Mouse (Mus musculus) B cell, adult 2 months (primary cell): ENCODE measurements around the gene Ccdc152.

Source experiments
- DNase-seq, 2 experiments: peaks; one replicate each; pipeline ENCODE4 v3.0.0; 2022

The Ccdc152 gene

DNA sequence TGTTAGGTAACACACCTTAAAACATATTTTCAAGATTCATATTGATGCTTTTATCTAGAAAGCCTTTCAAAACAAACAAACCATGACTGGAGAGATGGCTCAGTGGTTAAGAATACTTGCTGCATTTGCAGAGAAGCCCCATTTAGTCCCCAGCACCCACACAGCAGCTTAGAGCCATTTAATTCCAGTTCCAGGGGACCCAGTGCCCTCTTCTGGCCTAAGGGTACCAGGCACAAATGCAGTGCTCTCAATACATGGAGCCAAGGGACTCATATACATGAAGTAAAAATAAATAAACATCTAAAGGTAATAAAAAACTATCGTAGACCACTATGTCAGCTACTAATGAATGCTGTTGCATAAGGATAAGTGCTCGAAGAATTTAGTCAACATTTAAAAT is 25.9 kb downstream of the Ccdc152 start:
- peak; percentile 15 to 19 for DNase-seq

DNA sequence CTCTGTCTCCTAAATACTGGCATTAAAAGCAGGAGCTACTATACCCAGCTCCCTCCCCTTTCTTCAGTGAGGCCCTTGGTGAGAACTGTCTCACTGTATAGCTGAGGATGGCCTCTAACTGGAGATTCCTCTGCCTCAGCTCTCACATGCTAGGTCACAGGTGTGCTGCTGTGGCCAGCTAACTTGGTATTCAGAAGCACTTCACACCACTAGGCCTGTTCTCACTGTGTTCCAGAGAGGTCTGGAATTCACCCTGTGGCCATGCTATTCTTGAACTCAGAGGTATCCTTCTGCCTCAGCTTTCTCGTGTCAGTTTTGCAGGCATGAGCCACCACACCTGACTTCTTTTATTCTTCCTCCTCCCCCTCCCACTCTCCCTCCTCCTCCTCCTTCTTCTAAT is 30.1 kb downstream of the Ccdc152 start:
- no peak for DNase-seq

DNA sequence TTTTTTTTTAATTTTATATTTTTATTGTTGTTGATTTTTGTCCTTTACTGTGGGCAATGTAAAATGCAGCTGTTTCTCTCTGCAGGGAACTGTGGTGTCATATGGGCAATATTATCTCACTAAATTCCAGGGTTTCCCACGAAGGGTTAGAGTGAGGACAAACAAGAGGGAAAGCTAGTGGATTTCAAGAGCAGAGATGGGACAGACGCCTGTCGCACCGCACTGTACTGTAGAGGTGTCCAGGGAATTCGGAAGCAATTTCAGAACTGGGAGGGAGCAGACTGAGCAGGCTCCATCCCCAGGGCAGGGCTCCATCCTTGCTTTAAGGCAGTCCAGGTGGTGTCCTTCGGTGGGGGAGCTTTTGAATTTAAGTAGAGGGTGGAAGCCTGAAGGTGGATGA is 32.1 kb downstream of the Ccdc152 start:
- peak in 1 of 2 experiments; percentile 7 for DNase-seq

DNA sequence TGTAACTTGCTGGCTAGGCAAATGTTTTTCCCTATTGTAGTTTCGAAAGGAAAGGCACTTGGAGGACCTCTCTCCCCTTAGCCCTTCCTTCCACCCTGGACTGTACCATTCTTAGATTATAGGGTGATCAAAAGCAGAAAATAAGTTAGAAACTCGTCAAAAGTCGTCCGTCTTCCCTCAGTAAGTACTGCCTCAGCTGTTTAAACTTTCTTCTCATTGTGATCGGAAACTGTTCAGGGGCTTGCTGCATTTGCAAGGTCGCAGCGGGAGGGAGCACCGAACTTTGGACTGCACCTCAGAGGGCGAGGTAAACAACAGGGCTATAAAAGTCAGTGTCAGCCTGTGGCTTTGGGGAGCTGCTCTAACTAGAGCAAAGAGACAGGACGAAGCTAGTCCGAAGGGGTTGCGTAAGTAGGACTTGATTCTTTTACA is 32.7 kb downstream of the Ccdc152 start:
- DNase-seq: peak; percentile 56 to 65

DNA sequence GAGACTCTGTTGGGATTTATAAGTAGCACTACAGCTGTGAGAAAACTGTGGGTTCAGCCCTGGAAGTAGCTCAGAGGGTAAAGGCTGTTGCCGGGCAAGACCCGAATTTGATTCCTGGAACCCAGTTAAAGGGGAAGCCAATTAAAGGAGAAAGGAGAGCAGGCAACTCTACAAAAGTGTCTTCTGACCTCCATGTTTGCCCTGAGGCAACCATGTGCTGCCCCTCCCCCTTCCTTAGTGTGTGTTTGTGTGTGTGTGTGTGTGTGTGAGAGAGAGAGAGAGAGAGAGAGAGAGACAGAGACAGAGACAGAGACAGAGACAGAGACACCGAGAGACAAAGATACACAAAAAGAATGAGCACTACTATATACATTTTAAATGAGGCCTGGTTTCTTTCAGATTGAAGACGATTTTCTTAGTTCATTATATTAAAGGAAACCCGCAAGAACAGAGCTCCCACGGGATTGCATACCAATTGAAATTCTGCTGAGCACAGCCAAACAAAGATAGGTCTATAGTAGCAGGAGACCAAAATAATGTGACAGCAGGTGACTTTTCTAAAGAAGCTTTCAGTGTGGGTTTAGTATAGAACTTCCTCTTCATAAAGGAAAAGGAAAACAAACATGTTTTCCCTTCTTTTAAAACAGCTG is 33.2 kb downstream of the Ccdc152 start:
- peak; percentile 4 to 26 for DNase-seq

DNA sequence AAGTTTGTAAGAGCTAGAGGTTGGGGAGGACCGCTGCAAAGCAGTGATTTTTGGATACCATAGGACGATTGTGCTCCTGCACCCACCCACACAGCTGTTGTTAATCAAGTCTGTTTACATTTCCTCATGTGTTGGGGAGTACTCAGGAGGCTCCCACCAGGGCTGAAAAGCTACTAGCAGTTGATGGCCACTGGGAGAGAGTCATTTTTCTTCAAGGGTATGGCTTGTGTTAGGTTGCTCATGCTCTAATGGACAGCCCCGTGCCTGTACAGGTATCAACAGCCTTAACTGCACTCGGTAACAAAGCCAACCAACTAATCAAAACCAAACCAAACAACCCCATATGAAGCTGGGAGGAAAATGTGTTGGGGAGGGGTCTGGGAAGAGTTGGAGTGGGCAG is 33.8 kb downstream of the Ccdc152 start:
- no peak for DNase-seq

DNA sequence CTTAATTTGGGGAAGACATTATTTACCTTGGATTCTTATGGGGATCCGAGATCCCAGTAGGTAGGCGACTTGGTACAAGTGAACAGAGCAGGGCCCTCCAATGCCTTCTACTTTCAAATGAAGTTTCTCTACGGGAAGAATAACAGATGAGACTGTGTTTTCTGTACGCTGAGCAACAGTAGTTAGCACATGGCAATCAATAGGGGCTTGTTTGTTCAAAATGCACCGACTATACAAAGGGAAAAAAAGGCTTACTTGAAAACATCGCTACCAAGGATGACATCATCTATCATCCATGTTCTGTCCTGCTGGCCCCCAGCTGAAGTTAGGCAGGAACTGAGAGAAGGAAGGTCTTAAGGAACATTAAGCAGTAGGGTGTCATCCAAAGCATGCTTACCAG is 35.1 kb downstream of the Ccdc152 start, which contains the start of gene Selenop:
Gene Selenop, plus strand, starts transcription at position 301 of the 400 bp plus-strand sequence.
- no peak for DNase-seq

DNA sequence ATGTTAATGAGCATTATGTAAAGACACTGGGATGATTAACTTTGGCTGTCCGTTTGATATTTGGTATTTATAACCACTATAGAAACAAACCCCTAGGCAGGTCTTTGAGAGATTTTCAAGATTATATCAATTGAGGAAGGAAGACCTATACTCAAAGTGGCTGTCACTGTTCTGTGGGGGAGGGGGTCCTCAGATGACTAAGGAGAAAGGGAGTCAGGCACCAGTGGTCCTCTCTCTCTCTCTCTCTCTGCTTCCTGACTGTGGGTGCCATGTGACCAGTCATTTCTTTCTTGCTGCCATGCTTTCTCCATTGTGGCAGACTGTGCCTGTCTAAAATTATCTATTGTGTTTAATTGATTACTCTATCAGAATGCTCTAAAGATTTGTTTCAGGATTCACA is 38.5 kb downstream of the Ccdc152 start:
- no peak for DNase-seq

DNA sequence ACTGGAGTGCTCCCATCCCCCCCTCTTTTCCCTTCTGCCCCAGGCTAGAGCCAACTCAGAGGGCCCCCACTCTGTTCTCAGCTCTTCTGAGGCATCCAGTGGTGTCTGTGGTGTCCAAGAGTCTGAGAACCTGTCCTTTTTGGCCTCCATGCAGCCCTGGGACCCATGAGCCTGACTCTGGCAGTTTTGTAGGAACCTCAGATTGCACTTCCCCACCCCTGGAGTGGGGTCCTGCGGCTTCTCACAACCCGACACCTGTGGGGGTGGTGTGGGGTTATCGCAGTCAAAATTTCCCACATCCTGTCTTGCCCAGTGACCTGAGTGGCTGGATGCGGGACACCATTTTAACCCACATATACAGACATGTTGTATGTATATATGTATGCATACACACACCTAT is 39.0 kb downstream of the Ccdc152 start:
- no peak for DNase-seq

DNA sequence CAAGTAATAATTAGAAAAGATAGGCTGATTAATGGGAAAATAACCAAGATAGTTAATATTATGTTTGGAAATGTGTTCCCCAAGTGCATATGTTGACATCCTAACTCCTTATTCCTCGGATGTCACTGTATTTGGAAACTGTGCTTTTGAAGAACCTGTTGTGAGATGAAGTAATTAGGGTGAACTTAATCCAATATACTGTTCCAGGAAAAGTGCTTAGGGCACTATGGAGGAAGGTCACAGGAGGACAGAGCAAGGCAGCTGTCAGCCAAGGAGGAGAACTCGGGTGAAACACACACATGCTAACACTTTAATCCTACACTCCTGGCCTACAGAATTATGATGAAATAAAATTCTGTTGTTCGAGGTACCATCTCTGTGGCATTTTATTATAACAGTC is 40.4 kb downstream of the Ccdc152 start:
- no peak for DNase-seq

DNA sequence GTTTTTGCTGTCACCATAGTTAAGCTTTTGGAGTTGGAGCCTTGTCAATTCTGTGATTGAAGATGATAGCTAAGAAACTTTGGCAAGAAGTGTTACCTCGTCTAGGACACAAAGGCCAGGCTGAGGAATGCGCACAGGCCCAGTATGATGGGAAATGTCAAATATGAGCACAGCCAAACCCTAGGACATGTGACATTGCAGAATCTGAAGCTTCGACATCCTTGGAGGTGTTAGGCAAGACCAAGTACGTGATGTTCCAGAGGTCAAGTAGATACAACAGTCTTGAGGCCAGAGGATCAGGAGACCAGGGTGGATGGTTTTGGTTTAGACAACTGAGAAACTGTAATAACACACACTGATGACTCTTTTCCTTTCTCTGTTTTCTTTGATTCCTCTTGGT is 43.0 kb downstream of the Ccdc152 start:
- DNase-seq: no peak

DNA sequence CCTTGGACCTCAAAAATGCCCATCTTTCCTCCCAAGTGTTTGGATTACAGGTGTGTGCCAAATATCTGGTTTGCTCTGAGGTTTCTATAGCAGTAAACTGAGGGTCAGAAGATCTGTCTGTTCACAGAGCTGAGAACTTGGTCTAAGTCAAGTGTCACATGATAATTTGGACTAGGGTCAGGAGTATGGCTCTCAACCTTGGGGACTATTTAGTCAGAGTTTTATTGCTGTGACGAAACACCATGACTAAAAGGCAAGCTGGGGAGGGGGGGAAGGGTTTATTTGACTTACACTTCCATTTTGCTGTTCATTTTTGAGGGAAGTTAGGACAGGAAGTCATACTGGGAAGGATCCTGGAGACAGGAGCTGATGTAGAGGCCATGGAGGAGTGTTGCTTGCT is 44.3 kb downstream of the Ccdc152 start:
- DNase-seq: no peak

DNA sequence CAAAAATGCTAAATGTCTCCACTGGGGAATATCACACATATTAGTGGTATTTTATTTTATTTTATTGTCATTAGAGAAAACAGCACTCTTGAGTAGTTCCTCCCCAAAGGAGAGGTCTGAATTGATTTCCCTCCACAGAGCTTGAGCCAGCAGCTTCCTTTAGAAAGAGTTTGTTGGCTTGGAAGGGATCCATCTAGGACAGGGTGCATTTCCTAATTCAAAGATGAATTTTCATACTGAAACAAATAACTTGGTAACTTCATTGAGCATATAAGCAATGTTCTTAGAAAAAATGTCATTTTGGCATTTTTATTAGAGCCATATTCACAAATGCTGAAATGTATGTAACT is 51.6 kb downstream of the Ccdc152 start:
- DNase-seq: no peak

DNA sequence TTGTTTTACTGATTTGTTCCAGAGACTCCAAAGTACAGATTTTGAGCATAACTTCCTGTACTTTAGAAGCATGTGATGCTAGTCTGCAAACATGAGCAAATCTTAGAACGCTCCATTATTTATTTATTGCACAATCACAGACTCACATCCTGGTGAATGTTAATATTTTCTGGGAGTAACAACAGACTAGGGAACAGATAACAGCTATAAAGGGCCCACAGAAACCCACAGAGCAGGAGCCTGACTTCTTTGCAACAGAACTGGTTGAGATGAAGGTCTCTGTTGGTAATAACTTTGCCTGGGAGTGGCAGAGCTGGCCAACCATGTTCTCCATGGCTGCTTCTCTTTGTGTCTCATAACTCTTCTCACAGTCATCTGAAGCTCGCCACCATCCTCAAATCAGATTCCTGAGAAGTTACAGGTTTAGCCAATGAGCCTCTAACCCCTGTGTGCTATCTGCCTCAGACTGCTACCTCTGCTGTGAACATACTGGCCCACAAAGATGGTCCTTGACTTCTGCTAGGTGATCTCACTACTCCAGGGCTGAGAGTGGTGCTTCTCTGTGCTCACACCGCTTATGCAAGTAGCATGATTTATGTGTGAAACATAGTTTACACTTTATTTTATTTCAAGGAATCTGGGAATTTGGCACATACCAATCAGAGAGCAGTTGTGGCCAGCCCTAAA is 52.2 kb downstream of the Ccdc152 start:
- no peak for DNase-seq

DNA sequence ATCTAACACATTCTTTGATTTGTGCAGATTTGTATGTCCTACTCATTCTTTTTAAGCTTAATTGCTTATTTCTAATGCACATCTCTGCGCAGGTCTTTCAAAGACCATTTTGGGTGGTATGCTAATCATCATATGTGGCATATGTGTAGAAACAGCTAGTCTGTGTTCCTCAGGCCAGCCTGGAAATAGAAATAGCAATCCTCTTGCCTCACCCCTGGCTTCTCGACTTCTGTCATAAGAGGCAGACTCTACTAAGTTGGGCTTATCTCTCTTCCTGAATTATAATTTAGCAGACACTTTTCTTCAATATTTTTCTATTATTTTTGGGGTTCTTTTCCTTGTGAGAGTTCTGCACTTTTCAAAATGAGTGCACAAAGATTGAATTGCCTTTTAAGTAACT is 52.7 kb downstream of the Ccdc152 start:
- no peak for DNase-seq

DNA sequence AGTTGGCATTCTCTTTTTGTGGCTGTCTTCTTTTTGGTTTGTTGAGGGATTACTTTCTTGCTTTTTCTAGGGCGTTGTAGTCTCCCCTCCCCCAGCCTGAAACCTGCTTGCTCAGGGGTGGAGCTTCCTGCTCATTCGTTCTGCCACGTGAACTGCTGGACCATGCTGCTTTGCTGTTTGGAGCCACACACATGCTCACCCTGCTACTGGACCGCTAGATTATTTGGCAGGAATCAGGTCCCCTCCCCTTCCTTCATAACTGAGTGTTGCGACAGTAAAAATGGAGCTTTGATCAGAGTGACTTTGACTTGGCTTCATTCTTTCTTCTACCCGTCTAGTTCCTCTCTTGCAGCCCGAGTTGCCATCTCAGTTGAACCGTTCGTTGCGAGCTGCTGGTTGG is 58.3 kb downstream of the Ccdc152 start:
- DNase-seq: peak; percentile 4 to 10

DNA sequence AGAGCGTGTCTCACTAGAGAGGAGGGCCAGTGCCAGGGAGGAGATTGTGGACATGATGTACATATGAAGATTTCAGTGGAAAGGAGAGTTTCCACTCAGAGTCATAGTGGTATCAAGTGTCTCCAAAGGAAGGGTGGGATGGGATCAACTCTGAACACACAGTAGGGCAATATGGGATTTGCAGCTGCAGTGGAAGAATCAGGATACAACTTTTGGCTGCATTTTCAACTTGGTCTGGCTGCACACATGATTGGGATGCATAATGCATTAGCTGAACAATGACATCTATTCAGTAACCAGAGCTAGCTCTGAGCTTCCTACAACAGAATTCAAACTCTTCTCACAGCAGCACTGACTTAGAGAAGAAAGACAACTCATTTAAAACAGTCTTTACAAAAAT is 65.4 kb downstream of the Ccdc152 start:
- DNase-seq: no peak

DNA sequence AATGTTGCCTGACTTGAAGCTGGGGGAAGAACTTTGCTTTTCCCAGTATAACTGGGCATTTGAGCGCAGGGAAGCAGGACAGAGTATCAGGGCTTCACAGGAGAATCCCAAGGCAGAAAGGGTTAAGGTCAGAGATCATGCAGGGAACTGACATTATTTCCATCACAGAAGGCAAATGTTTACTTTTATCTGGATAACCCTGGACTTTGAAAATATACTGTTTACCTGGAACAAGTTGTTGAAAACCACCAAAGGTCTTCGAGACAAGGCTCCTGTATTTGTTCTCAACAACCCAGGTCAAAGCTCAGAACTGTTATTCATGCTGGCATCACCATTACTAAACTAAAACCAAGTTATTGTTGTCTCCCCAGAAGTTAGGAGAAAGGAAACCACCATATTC is 67.0 kb downstream of the Ccdc152 start:
- DNase-seq: no peak

DNA sequence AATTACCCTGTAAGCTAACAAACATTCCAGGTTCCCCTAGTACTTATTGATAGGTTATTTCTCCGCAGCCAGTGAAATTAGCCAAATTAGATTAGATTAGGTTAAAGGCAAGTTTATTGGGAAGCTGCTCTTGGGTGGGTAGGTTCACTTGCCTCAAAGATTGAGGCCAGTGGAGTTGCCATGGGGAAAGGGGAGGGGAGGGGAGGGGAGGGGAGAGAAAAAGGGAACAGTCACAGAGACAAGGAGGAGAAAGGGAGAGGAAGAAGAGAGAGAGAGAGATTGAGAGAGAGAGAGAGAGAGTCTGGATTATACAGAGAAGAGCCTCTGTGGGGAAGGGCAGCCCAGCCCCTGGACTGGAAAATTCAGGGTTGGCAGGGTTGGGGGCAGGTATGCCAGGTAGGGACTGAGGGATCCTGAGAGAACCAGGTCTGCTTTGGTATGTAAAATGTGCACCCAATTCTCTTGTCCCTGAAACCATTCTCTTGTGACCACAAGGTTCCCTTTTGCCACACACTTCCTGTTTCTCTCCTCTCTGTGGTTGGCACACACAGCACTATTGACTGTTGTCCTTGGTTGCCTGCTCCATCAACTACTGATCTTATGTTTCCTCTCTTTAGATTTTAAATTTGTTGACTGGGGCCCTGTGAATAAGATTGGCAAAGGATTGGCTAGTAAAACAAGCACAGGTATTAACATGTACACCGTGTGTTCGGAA is 69.3 kb downstream of the Ccdc152 start:
- peak; percentile 34 to 49 for DNase-seq

DNA sequence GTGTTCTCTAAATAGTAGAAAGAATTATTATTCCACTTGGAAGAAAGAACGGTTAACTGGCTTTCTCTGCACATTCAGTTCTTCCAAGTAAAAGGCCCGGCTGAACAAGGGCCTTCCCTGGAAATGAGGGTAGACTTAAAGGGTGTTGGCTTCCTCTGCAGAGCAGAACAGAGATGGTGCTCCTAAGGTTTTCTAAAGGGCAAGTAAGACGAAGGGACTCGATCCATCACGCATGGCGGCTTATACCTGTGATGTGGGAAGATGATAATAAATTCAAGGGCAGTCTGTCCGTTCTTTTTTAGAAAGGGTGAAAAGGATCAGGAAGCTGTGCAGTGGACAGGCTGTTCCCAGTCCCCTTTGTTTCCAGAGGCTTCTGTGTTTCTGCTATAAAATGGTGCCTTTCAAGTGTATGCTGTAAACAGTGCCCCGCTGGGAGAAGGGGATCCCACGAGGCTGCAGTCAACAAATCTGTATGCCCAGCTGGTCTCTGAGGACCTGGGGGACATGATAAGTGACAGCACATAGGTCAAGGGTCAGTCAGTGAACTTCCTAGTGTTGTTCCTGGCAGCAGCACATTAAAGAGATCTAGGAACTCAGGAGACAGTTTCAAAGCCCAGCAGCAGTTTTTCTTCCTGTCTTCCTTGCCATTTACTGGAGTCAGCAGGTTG is 71.0 kb downstream of the Ccdc152 start:
- no peak for DNase-seq

DNA sequence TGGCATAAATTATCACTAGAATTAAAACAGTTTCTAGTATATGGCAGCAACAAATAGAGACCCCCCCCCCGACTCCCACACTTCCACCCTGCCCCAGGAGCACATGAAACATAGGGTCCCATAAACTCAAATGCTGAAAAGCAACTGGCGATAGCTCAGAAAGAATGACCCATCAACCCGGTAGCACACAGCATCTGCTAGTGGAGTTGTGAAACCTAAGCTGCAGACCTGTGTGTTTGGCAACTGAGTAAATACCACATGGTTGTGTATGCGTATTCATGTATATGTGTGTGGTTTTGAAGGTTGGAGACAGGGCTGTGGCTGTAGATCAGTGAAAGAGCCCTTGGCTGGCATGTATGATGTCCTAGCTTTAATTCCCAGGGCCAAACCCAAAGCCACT is 72.3 kb downstream of the Ccdc152 start:
- no peak for DNase-seq
